Mouse (Mus musculus) liver, embryonic 13.5 days (tissue): Measurements from ENCODE around the gene Hexim1. TPM values are rescaled to one million over a fixed set of nuclear protein-coding genes. Genes with fewer than 3 reads are reported as not detected.
A peak's percentile ranks its signal among the peaks of the same experiment; 100 is the strongest.

Source experiments
- ATAC-seq: fragments of 200-750 bp; cut with Nextera tagmentation; 2 replicates; pipeline ENCODE4 v1.8.0; 2017; ENCODE audit warnings: low read depth, mild to moderate bottlenecking, moderate number of reproducible peaks, moderate library complexity
- DNase-seq: peaks from one replicate; pipeline ENCODE4 v3.0.0; 2022
- H3K27ac ChIP-seq: fragments of 300-500 bp; sonication (generic); 2 replicates; pipeline ENCODE4 v1.5.1; 2015; ENCODE audit warnings: moderate library complexity, mild to moderate bottlenecking, inconsistent platforms
- H3K27me3 ChIP-seq: fragments of 300-500 bp; sonication (generic); 2 replicates; pipeline ENCODE4 v1.6.1; 2015; ENCODE audit warnings: mild to moderate bottlenecking, inconsistent platforms
- H3K36me3 ChIP-seq: fragments of 300-500 bp; sonication (generic); 2 replicates; pipeline ENCODE4 v1.6.1; 2015; ENCODE audit warnings: mild to moderate bottlenecking, inconsistent platforms
- H3K4me1 ChIP-seq: fragments of 300-500 bp; sonication (generic); replicated peaks from 2 replicates; pipeline ENCODE4 v1.6.1; 2015; ENCODE audit warnings: inconsistent platforms
- H3K4me2 ChIP-seq: fragments of 300-500 bp; sonication (generic); 2 replicates; pipeline ENCODE4 v1.6.1; 2015; ENCODE audit warnings: inconsistent platforms, mild to moderate bottlenecking, moderate library complexity
- H3K4me3 ChIP-seq: fragments of 300-500 bp; sonication (generic); replicated peaks from 2 replicates; pipeline ENCODE4 v1.5.1; 2015; ENCODE audit warnings: mild to moderate bottlenecking, inconsistent platforms
- H3K9ac ChIP-seq: fragments of 300-500 bp; sonication (generic); 2 replicates; pipeline ENCODE4 v1.6.1; 2015; ENCODE audit warnings: mild to moderate bottlenecking, inconsistent platforms
- H3K9me3 ChIP-seq: fragments of 300-500 bp; sonication (generic); replicated peaks from 2 replicates; pipeline ENCODE4 v1.6.1; 2016; ENCODE audit warnings: inconsistent platforms
- WGBS: fragments of 180-500 bp; shearing (Covaris S2); methylation state at CpG from one replicate; pipeline ENCODE4 v1.1.7; 2015; ENCODE audit not compliant: insufficient replicate concordance; 5-methylcytosine and 5-hydroxymethylcytosine counted together
- polyA plus RNA-seq: library from polyadenylated mRNA; unstranded; fragments of >200 nt; fragmentation: Nextera tagmentation; extraction: Ambion mirVana; gene quantifications from 2 replicates; pipeline ENCODE4 v1.2.1, GENCODE M21; 2015

Gene Hexim1
- polyA plus RNA-seq, 1 experiment from 2014 or later = 2.6 TPM

GRCm38 (mm10) chr11:103076581-103076980, 39.5 kb upstream of the Hexim1 start:
- Histone ChIP-seq H3K4me1 (peaks cover 7% of the 10 kb centered on the region), H3K27ac (no peak overlapping the region), H3K4me2 (no peak overlapping the region), H3K9me3 (no peaks in the 10 kb centered on the region), H3K27me3 (peaks cover 34% of the 10 kb centered on the region), H3K36me3 (no peaks in the 10 kb centered on the region), H3K4me3 (no peak overlapping the region), H3K9ac (no peak overlapping the region)
- 69% methylated on average over 8 of the region's 8 CpGs for WGBS
- ATAC-seq (no peak), DNase-seq (no peak)

- ATAC-seq = no peak
- H3K9ac ChIP-seq = no peak overlapping the region
- H3K4me3 ChIP-seq = no peak overlapping the region
- H3K4me2 ChIP-seq = no peak overlapping the region
- DNase-seq = no peak
- peaks cover 7% of the 10 kb centered on the region for H3K4me1 ChIP-seq
- 76% methylated on average over 11 of the region's 11 CpGs for WGBS
- H3K27ac ChIP-seq = no peak overlapping the region
- H3K9me3 ChIP-seq = no peaks in the 10 kb centered on the region
- no peaks in the 10 kb centered on the region for H3K36me3 ChIP-seq
- H3K27me3 ChIP-seq = peaks cover 46% of the 10 kb centered on the region
Measured at GRCm38 (mm10) chr11:103078131-103078530, 37.9 kb upstream of the Hexim1 start.

- Histone ChIP-seq H3K27ac (no peak overlapping the region), H3K4me2 (peak overlapping the region; percentile 50), H3K27me3 (peaks cover 46% of the 10 kb centered on the region), H3K9ac (peak overlapping the region; percentile 13; the same call in 1 of the 2 replicates), H3K36me3 (no peaks in the 10 kb centered on the region), H3K9me3 (no peaks in the 10 kb centered on the region), H3K4me1 (peaks cover 7% of the 10 kb centered on the region), H3K4me3 (peak overlapping the region; percentile 38)
- no peak for DNase-seq
- 1% methylated on average over 43 of the region's 43 CpGs for WGBS
- ATAC-seq = 0 out of 2 replicates have a peak, but pooled peaks have one; percentile 36
Measured at GRCm38 (mm10) chr11:103080323-103081091, 35.5 kb upstream of the Hexim1 start.

GRCm38 (mm10) chr11:103081631-103082030, 34.4 kb upstream of the Hexim1 start:
- H3K9ac ChIP-seq = no peak overlapping the region
- H3K4me3 ChIP-seq = no peak overlapping the region
- peaks cover 7% of the 10 kb centered on the region for H3K4me1 ChIP-seq
- no peak overlapping the region for H3K4me2 ChIP-seq
- no peak for ATAC-seq
- WGBS = 64% methylated on average over 6 of the region's 6 CpGs
- no peak for DNase-seq
- H3K27ac ChIP-seq = no peak overlapping the region
- no peaks in the 10 kb centered on the region for H3K9me3 ChIP-seq
- peaks cover 46% of the 10 kb centered on the region for H3K27me3 ChIP-seq
- H3K36me3 ChIP-seq = no peaks in the 10 kb centered on the region

GRCm38 (mm10) chr11:103093306-103093705, 22.7 kb upstream of the Hexim1 start:
- H3K4me2 ChIP-seq = no peak overlapping the region
- ATAC-seq (no peak), DNase-seq (no peak)
- 64% methylated on average over 7 of the region's 7 CpGs for WGBS
- H3K36me3 ChIP-seq = no peaks in the 10 kb centered on the region
- H3K27ac ChIP-seq = no peak overlapping the region
- H3K9me3 ChIP-seq = no peaks in the 10 kb centered on the region
- H3K4me3 ChIP-seq = no peak overlapping the region
- H3K27me3 ChIP-seq = peaks cover 10% of the 10 kb centered on the region
- peaks cover 10% of the 10 kb centered on the region for H3K4me1 ChIP-seq
- no peak overlapping the region for H3K9ac ChIP-seq

- ATAC-seq (no peak), DNase-seq (no peak)
- H3K4me3 ChIP-seq = no peak overlapping the region
- H3K4me1 ChIP-seq = peaks cover 10% of the 10 kb centered on the region
- H3K9me3 ChIP-seq = no peaks in the 10 kb centered on the region
- H3K27me3 ChIP-seq = peaks cover 19% of the 10 kb centered on the region
- H3K9ac ChIP-seq = no peak overlapping the region
- H3K27ac ChIP-seq = no peak overlapping the region
- no peak overlapping the region for H3K4me2 ChIP-seq
- 53% methylated on average over 20 of the region's 20 CpGs for WGBS
- H3K36me3 ChIP-seq = no peaks in the 10 kb centered on the region
Measured at GRCm38 (mm10) chr11:103093862-103094833, 21.9 kb upstream of the Hexim1 start.

GRCm38 (mm10) chr11:103095107-103095670, 20.8 kb upstream of the Hexim1 start:
- Histone ChIP-seq H3K27me3 (peaks cover 29% of the 10 kb centered on the region), H3K4me3 (no peak overlapping the region), H3K36me3 (no peaks in the 10 kb centered on the region), H3K27ac (no peak overlapping the region), H3K9ac (no peak overlapping the region), H3K9me3 (no peaks in the 10 kb centered on the region), H3K4me2 (no peak overlapping the region), H3K4me1 (peaks cover 10% of the 10 kb centered on the region)
- DNase-seq = no peak
- WGBS = 72% methylated on average over 9 of the region's 9 CpGs
- no peak for ATAC-seq

GRCm38 (mm10) chr11:103095801-103096200, 20.2 kb upstream of the Hexim1 start:
- peaks cover 35% of the 10 kb centered on the region for H3K27me3 ChIP-seq
- ATAC-seq = no peak
- no peak for DNase-seq
- H3K4me3 ChIP-seq = no peak overlapping the region
- H3K9me3 ChIP-seq = no peaks in the 10 kb centered on the region
- H3K36me3 ChIP-seq = no peaks in the 10 kb centered on the region
- 77% methylated on average over 6 of the region's 6 CpGs for WGBS
- no peak overlapping the region for H3K9ac ChIP-seq
- no peak overlapping the region for H3K27ac ChIP-seq
- no peak overlapping the region for H3K4me2 ChIP-seq
- H3K4me1 ChIP-seq = peaks cover 10% of the 10 kb centered on the region

GRCm38 (mm10) chr11:103096979-103097894, 18.8 kb upstream of the Hexim1 start:
- peaks cover 49% of the 10 kb centered on the region for H3K27me3 ChIP-seq
- H3K27ac ChIP-seq = no peak overlapping the region
- ATAC-seq = no peak
- no peaks in the 10 kb centered on the region for H3K9me3 ChIP-seq
- H3K36me3 ChIP-seq = no peaks in the 10 kb centered on the region
- no peak overlapping the region for H3K4me2 ChIP-seq
- peaks cover 24% of the 10 kb centered on the region for H3K4me1 ChIP-seq
- no peak for DNase-seq
- H3K4me3 ChIP-seq = no peak overlapping the region
- no peak overlapping the region for H3K9ac ChIP-seq
- WGBS = 34% methylated on average over 22 of the region's 22 CpGs

- 79% methylated on average over 11 of the region's 11 CpGs for WGBS
- no peak for ATAC-seq
Measured at GRCm38 (mm10) chr11:103098531-103099190, 17.4 kb upstream of the Hexim1 start.

More at GRCm38 (mm10) chr11:103098531-103099190, 17.4 kb upstream of the Hexim1 start:
- H3K36me3 ChIP-seq = no peaks in the 10 kb centered on the region
- no peak overlapping the region for H3K27ac ChIP-seq
- peaks cover 51% of the 10 kb centered on the region for H3K27me3 ChIP-seq
- no peak overlapping the region for H3K4me2 ChIP-seq
- peaks cover 34% of the 10 kb centered on the region for H3K4me1 ChIP-seq
- H3K4me3 ChIP-seq = no peak overlapping the region
- no peaks in the 10 kb centered on the region for H3K9me3 ChIP-seq
- no peak overlapping the region for H3K9ac ChIP-seq
- no peak for DNase-seq
